Mouse (Mus musculus) left cerebral cortex, postnatal 14 days (tissue): Measurements from ENCODE around the gene Hmg20a. TPM values are rescaled to one million over a fixed set of nuclear protein-coding genes. Genes with fewer than 3 reads are reported as not detected.
A peak's percentile ranks its signal among the peaks of the same experiment; 100 is the strongest.

ENCODE experiments used
- DNase-seq, 2 experiments: peaks; one replicate each; pipeline ENCODE4 v3.0.0; 2021 to 2022; ENCODE audit warnings: low spot score in 2 of 2, mixed read lengths in 1 of 2
- intact Hi-C: fragments of 180-260 bp; cut with DNase I; formaldehyde crosslinking; loops from one replicate; pipeline ENCODE4 v1.15.1; 2025
- long read RNA-seq, 2 experiments: library from polyadenylated mRNA; stranded (forward); transcript quantifications; one replicate each; pipeline ENCODE4 v2.0.0; 2021
- total RNA-seq, 2 experiments: library from RNA; stranded (reverse); gene quantifications; 2 replicates each; pipeline ENCODE4 v1.2.3; 2021

Gene Hmg20a
- total RNA-seq: 10 to 100 TPM; 58.9 to 63.1 TPM
- long read RNA-seq, experiment 1, transcript Hmg20a-201 (10 exons, 3,778 nt): major isoform, 29 of 55 reads
- long read RNA-seq, experiment 1, partial matches to known transcripts: 21 of 55 reads
- long read RNA-seq, experiment 1, other reads (novel, unspliced or antisense): 2 of 55 reads
- long read RNA-seq, experiment 2, transcript Hmg20a-201 (10 exons, 3,778 nt): major isoform, 24 of 49 reads
- long read RNA-seq, experiment 2, partial matches to known transcripts: 1 of 49 reads
- long read RNA-seq, experiment 2, other reads (novel, unspliced or antisense): 22 of 49 reads

DNA sequence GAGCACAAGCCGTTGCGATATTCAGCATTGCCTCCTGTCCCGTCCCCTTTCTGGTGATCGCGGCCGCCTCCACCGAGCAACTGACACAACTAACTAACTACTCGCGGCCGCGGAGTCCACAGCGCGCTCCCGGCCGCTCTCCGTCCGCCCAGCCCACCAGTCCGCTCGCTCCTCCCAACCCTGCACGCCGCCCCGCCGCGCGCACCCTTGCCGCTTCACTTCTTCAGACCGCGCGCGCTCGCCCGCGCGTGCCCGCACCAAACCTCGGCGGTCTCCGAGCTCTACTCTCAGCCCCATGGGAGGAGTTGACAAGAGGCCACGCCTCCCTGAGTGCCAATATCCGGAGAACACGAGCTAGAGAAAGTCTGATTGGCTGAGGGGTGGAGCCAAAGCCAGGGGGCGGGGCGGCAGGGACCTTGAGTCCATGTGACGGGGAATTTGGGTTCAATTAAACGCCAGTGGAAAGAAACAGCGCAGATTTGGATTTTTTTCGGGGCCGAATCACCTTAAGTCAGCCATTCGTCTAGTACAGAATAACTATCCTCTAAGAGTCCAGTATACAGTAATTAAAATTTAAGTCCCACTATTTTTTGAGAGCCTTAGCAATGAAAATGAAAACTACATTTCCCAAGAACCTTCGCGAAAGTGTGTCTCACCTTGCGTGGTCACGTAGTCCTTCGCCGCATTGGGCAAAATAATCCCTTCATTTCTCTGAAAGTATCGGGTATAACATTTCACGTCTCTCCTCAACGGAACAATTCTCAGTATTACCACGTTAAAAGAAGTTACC is at the start of gene Hmg20a, which contains the start of gene Peak1:
Hmg20a (plus strand) TSS at position 662 of the 790 bp plus-strand sequence.
Peak1 (minus strand) TSS at position 120 of the 790 bp plus-strand sequence.
- intact Hi-C loops: loop anchor here (2.0 to 5.0 kb wide), 4 partner anchors 89 to 206 kb away; no protein-coding TSS in a partner anchor
- DNase-seq: peak; percentile 100

DNA sequence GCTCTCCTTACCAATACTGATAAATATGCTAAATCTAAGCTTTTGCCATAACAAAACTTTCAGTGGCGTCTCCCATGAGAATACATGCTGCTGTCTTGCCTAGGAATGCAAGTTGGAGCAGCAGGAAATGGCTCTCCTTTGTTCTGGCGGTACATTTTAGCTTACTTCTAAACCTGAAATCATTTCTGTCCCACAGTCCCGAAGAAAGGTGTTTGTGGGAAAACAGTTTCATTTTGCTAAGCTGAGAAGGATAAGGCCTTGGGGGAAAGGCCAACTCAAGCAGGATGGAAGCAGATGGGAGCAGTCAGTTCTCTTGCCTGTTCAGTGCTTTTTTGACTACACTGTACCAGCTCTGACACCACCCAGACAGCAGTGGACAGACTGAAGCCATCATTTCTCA is 49.6 kb upstream of the Hmg20a start:
- intact Hi-C loops: no loop called here
- DNase-seq: no peak

DNA sequence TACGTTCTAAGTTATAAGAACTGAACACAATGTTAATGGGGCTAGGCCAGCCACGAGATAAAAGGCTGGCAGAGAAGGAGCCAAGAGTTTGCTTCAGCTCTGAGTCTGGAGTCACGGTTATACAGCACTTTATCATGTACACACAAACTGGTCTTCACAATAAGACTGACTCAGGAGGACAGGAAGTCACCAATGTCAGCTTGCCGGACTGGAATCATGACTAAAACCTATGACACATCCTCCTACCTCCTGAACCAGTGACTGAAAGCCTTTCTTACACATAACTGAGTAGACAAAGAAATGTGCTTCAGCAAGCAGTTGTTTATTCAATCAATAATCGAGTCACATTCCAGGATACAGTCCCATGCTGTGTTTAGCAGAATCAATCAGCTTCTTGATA is 47.7 kb upstream of the Hmg20a start:
- intact Hi-C loops: no loop called here
- no peak for DNase-seq

DNA sequence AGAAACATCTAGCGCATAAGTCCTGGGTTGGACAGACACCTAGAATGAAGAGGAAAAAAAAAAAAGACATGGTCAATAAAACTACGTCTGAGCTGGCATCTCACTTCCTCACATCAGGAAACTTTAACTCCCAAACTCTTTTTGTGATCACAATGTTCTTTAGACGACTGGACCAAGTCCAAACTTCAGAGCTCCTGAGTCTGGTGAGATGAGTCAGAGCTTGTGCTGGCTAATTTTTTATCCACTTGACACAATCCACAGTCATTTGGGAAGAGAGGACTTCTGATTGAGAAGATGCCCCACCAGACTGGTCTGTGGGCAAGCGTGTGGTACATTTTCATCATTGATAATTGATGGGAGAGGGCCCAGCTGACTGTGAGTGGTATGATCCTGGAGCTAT is 44.0 kb upstream of the Hmg20a start:
- intact Hi-C loops: no loop called here
- peak; percentile 17 to 26 for DNase-seq

DNA sequence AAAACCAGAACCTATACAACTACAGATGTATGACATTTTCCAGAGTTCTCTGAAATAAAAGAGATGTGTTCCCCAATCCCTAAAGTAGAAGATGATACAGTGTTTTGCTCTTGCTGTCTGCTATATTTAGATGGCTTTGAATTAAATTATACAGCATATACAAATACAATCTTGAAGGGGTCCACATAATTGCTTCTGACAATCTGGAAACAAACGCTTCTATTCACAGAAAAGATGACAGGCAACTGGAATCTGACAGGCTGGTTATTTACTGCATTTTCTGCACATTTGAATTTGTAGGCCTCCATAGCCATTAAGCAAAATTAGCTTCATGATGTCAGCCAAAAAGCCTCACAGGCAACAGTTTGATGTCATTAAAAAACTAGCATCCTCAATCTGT is 35.6 kb upstream of the Hmg20a start:
- intact Hi-C loops: no loop called here
- no peak for DNase-seq

DNA sequence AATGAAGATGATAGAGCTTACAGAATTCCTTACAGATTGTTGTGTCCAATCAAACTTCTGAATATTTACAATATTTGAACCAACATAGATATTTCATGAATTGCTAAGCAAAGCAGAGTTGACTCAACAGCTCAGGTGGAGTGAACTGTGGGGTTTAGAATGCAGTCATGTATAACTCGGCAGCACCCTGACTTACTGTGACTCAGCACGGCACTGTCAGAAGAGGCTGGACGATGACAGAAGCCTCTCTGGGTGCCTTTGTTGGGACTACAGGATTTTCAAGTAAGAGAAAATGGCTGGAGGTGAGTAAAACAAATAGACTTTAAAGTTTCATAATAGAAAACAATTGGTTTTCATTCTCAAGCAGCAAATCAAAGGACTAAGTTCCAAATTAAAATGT is 25.6 kb upstream of the Hmg20a start:
- intact Hi-C loops: no loop called here
- no peak for DNase-seq

DNA sequence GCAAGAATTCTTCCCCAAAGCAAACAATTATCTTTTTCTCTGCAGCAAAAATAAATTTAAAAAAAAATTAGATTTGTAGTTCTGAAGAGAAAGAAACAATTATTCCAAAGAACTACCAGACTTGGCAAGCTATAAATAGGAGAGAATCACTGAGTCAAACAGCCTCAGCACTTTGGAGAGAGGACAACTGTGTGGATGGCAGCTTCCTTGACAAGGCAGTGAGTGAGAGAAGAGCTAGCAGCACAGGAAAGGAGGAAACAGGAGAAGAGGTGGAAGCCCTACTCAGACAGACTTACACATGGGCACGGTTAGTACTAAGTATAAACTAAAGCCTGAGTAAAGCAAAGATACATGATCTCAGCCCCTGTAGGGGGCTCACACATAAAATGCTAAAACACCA is 22.1 kb upstream of the Hmg20a start:
- no peak for DNase-seq
- intact Hi-C loops: no loop called here

DNA sequence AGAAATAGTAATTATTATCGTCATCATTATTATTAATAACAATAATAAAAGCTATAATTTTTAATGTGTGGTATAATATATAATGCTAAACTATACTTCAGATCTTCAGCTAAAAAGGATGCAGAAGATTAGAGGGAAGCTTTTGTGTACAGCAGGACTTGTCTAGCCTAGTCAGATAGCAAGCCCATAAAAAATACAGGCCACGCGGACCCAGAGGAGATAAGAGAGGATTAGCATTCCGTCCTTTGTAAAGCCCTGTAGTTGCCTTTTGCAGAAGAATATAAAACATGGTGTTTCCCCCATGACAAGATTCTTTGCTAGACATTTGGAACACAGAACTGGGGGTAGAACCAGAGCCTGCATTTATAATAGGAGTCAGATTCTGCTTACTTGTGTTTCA is 13.8 kb upstream of the Hmg20a start:
- intact Hi-C loops: no loop called here
- DNase-seq: no peak

DNA sequence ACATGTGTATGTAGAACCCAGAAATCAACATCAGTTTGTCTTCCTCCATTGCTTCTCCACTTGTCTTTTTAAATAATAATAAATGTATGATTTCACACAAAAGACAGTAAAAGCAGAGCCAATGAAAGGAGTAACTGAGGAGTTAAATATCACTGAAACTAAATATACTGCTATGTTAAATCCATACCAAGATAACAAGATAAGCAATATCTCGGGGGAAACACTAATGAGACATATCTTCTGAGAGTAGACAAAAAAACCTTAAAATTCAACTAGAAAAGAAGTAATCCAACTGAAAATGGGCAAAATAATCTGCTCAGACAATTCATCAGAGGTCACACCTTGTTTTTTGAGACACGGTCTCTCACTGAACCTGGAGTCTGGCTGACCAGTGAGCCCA is 8.5 kb upstream of the Hmg20a start:
- no peak for DNase-seq
- intact Hi-C loops: no loop called here

DNA sequence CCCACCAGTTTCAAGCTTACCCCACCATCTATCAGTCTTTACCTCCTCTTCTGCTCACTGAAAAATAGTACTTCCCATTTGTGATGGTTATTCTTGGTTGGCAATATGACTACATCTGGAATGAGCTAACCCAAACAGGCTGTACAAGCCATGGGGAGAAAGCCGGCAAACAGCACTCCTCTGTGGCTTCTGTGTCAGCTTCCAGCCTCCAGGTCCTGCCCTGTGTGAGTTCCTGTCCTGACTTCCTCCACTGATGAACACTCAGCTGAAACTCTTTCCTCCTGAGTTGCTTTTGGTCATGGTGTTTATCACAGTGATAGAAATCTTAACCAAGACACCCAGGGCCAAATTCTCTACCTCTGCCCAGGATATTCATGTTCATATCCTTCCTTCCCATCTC is 5.7 kb upstream of the Hmg20a start:
- DNase-seq: no peak
- intact Hi-C loops: no loop called here

DNA sequence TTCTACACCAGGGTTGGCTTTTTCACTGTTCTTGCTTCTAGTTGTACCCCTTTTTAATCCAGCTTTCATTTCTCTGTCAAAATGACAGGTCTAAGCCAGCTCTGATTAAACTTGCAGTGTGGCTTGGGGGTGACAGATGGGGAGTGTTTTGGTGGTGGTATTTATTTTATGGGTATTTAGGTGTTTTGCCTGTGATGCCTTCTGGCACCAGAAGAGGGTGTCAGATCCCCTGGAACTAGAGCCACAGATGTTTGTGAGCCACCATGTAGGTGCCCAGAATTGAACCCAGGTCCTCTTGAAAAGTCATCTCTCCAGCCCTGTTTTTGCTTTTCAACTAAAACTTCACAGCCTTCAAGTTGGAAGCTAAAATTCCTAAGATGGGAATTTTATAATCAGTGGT is 4.1 kb upstream of the Hmg20a start:
- DNase-seq: no peak
- intact Hi-C loops: no loop called here

DNA sequence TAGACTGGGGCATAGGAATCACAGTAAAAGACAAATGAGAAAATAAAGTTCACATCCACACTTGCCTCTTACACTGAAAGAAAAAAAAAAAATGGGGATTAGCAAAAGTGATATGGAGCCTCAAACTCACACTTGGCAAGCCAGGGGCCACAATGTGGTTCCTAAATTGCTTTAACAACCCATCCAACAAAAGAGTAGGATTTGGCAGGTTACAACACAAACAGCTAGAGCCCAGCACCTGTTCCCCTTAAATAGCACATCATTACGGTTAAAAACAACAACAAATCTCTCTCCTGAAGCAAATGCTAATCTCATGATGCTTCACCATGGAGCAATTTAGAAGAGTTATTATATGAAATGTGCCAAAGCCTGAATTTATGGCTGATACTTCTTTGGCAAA is 3.0 kb upstream of the Hmg20a start:
- intact Hi-C loops: loop anchor here (5.0 kb wide), 2 partner anchors 148 to 203 kb away; no protein-coding TSS in a partner anchor
- DNase-seq: no peak

DNA sequence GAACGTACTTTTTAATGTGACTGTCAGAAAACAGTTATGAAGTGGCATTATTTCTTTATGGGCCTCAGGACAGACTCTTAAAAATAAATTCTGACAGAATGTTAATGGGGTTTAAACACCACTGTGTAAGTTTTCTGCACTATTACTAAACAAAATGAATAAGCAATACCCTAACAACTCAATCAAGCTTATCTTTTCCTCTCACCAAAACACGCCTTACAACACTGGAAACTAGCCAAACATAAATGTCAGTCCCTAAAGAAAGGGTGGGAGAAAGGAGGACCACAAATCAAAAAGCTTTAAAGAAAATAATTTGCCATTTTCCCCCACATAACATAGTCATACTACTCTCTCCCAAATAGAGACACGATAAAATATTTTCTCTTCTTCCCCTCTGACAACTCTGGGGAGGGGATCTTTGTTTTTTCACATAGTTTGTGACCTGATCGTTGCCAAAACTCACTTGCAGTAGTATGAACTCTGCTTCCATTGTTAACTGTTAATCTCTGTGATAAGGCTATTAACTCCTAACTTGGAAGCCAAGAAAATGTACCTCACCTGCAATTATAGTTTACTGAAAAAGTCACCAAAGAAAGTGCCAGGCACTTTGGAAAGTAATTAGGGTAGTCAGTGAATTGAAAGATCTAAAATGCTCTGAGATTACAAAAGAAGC is 2.3 kb upstream of the Hmg20a start:
- no peak for DNase-seq
- intact Hi-C loops: loop anchor here (2.0 to 5.0 kb wide), 3 partner anchors 137 to 204 kb away; no protein-coding TSS in a partner anchor

DNA sequence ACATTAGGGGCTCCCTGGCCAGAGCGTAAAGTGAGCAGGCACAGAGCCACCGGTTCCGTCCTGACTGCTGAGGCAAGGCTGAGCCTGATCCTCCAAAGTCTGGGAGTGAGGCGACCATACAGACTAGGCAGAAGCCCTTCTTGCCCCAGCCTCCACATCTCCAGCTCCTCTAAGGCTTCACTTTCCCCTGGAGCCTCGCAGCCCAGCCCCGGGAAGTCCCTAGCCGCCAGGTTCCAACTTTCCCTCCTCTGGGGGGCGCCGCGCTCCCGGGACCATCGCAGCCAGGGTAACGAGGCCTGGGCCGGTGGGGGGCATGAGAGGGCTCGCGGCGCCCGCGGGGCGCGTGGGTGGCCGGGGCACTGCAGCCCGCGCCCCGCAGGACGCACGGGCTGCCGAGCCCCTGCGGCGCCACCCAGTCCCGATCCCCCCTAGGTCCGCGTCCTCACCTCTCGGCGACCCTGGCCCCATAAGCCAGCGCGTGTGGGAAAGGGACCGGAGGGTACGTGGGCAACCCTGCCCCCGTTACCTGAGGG is 928 bp upstream of the Hmg20a start:
- intact Hi-C loops: loop anchor here (2.0 to 5.0 kb wide), 3 partner anchors 135 to 205 kb away; no protein-coding TSS in a partner anchor
- peak; percentile 75 to 79 for DNase-seq

DNA sequence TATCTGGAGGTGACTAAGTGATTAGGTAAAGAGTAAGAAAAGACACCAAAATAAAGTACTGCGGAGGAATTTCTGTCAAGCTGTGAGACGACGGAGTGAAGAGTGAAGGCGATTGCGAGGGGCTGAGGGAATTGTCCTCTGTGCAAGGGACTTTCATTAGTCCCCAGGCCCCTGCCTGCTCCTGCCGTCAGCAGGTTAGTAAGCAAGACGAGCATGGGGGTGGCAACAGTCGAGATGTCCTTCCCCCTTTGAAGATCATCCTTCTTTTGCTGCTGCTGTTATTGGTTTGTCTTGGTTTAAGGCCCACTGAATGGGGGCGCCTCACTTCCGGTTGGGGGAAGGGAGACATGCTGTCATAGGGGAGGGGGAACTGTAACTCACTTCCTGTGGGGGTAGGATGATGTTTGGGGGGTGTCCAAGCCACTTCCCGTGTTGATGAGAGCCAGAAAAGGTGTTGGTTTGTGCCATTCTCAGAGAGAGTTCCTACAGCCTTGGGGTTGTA is 380 bp downstream of the Hmg20a start:
- DNase-seq: peak; percentile 80 to 92
- intact Hi-C loops: loop anchor here (2.0 to 5.0 kb wide), 3 partner anchors 88 to 206 kb away; no protein-coding TSS in a partner anchor

DNA sequence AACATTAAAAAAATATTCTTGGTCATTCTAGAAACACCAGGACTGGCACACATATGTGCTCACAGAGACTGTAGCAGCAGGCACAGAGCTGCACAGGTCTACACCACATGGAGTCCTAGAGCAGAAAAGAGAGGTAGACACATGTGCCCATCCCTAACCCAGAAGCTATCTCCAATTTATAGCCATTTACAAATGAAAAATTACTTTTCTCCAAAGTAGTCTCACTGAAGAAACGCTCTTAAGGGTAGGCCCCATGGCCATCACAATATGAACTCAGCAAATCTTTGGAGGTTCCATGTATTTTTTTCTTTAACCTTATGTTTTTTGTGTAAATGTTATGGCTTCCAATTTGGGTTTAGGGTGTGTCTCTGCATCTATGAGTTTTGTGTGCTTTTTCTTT is 1.8 kb downstream of the Hmg20a start:
- intact Hi-C loops: no loop called here
- DNase-seq: no peak

DNA sequence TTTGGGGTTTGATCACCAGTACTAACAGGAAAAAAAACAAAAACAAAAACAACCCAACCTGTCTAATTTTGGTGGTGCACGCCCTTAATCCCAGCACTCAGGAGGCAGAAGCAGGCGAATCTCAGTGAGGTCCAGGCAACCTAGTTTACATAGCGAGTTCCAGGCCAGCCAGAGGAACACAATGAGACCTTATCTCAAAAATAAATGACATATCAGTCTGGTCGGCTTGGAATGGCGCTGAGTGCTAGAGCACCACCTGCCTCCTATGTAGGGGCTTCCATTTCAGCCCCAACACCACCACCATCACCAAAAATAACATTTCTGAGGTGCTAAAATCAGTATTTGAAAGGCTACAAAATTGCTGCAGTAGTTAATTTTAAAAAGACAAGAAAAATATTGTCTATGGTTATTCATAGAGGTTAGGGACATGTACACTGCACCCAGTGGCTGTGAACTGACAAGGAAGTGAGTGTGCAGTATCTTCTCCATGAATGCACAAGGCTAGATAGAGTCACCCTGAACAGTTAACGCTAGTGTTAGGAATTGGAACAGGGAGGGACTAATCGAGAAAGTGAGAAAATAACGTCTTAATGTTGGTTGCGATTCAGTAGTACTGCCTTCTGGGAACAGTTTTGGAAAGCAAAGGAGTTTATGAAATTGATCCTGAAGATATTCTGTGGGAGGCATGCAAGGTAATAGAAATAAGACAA is 2.6 kb downstream of the Hmg20a start:
- DNase-seq: no peak
- intact Hi-C loops: no loop called here

DNA sequence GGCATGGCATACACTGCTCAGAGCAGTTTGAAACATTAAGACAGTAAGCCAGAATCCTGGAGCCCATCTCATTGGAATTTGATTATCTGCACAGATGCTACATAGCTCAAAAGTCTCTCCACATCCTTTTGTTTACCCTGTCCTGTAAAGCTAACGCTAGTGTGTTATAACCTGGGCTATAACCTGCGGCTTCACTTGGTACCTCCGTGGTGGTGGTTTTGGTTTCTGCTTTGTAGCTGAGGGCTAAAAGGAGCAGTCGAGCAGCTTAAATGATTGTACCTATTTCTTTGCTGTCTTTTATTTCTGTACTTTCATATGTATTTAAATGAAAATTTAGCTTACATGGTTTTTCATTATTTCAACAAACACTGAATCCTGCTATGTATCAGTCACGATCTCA is 3.6 kb downstream of the Hmg20a start:
- intact Hi-C loops: no loop called here

DNA sequence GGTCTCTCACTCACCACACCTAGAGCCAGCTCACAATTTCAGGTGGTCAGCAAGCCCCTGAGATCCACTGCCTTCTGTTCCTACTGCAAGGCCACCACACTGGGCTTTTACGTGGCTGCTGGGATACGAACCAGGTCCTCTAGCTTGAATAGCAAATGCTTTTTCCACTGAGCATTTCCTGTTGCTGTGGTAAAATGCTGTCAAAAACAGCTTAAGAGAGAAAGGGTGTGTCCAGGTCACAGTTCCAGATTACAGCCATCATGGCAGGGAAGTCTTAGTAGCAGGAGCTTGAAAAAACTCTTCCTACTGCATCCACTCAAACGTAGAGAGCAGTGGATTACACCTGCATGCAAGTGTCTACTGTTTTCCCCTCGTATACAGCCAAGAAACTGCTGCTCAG is 6.5 kb downstream of the Hmg20a start:
- no peak for DNase-seq
- intact Hi-C loops: no loop called here

More for the DNA sequence above, 3.6 kb downstream of the Hmg20a start:
- no peak for DNase-seq
